Mouse (Mus musculus): Measurements from ENCODE around the gene Il11. TPM values are rescaled to one million over a fixed set of nuclear protein-coding genes. Genes with fewer than 3 reads are reported as not detected.
A peak's percentile ranks its signal among the peaks of the same experiment; 100 is the strongest.
"Not testable (repeated sequence)": the region's sequence is repeated elsewhere in the genome, so short reads cannot be mapped to it uniquely, and the experiment has no call there.

The Il11 gene
- polyA plus RNA-seq (2016; fragmentation: Nextera tagmentation; extraction: Ambion mirVana), result 0.15 and 0.19 TPM in 2 replicates

GRCm38 (mm10) chr7:4782759-4783158 is at the start of gene Il11, which contains the start of gene Tmem190:
Gene Il11 (minus strand): TSS chr7:4782859.
Gene Tmem190 (plus strand): TSS chr7:4782937.
- Histone ChIP-seq H3K9me3 (no peaks in the 10 kb centered on the region), H3K27me3 (replicated peaks; ENCODE audit: low read depth, poor library complexity, severe bottlenecking) (peaks cover 44% of the 10 kb centered on the region), H3K27ac (replicated peaks) (no peak within 1 kb of the TSS), H3K4me3 (no peak within 1 kb of the TSS), H3K36me3 (replicated peaks) (no peaks in the 10 kb centered on the region), H3K4me1 (peaks cover 24% of the 10 kb centered on the region)
- no peak for DNase-seq (ENCODE audit: low spot score)
- 75% methylated on average over 2 of the region's 2 CpGs for WGBS

- no peaks in the 10 kb centered on the region; the same call in none of the 2 replicates for H3K9me3 ChIP-seq
- H3K4me1 ChIP-seq, result no peaks in the 10 kb centered on the region
- peak; percentile 68 for DNase-seq (ENCODE audit: low spot score)
- WGBS, result 8% methylated on average over 12 of the region's 12 CpGs
- H3K4me3 ChIP-seq, result no peak overlapping the region
- H3K36me3 ChIP-seq (replicated peaks), result no peaks in the 10 kb centered on the region
- H3K27me3 ChIP-seq (replicated peaks; ENCODE audit: low read depth, poor library complexity, severe bottlenecking), result peaks cover 50% of the 10 kb centered on the region
- no peak overlapping the region for H3K27ac ChIP-seq (replicated peaks)
Measured at GRCm38 (mm10) chr7:4830476-4830875, 47.8 kb upstream of the Il11 start.

GRCm38 (mm10) chr7:4825365-4825764 is 42.7 kb upstream of the Il11 start:
- no peaks in the 10 kb centered on the region; the same call in 1 of the 2 replicates for H3K9me3 ChIP-seq
- peaks cover 15% of the 10 kb centered on the region for H3K4me1 ChIP-seq
- no peaks in the 10 kb centered on the region for H3K36me3 ChIP-seq (replicated peaks)
- H3K4me3 ChIP-seq, result no peak overlapping the region
- no peak for DNase-seq (ENCODE audit: low spot score)
- H3K27me3 ChIP-seq (replicated peaks; ENCODE audit: low read depth, poor library complexity, severe bottlenecking), result peaks cover 9% of the 10 kb centered on the region
- WGBS, result 51% methylated on average over 4 of the region's 4 CpGs
- no peak overlapping the region for H3K27ac ChIP-seq (replicated peaks)

- 0 out of 2 replicates have a peak overlapping the region, but pooled peaks have one; percentile 35 for H3K27ac ChIP-seq (replicated peaks)
- H3K27me3 ChIP-seq (replicated peaks; ENCODE audit: low read depth, poor library complexity, severe bottlenecking), result no peaks in the 10 kb centered on the region
- peak; percentile 18 for DNase-seq (ENCODE audit: low spot score)
- H3K4me1 ChIP-seq, result peaks cover 15% of the 10 kb centered on the region
- 62% methylated on average over 6 of the region's 6 CpGs for WGBS
- no peaks in the 10 kb centered on the region for H3K36me3 ChIP-seq (replicated peaks)
- no peaks in the 10 kb centered on the region for H3K9me3 ChIP-seq
- H3K4me3 ChIP-seq, result no peak overlapping the region
Measured at GRCm38 (mm10) chr7:4822162-4822907, 39.7 kb upstream of the Il11 start.

GRCm38 (mm10) chr7:4821690-4822089 is 39.0 kb upstream of the Il11 start:
- Histone ChIP-seq H3K4me3 (no peak overlapping the region), H3K36me3 (replicated peaks) (no peaks in the 10 kb centered on the region), H3K27me3 (replicated peaks; ENCODE audit: low read depth, poor library complexity, severe bottlenecking) (no peaks in the 10 kb centered on the region), H3K4me1 (peaks cover 15% of the 10 kb centered on the region), H3K27ac (replicated peaks) (no peak overlapping the region), H3K9me3 (no peaks in the 10 kb centered on the region)
- DNase-seq (ENCODE audit: low spot score), result no peak
- 82% methylated on average over 4 of the region's 4 CpGs for WGBS

GRCm38 (mm10) chr7:4820925-4821324 is 38.3 kb upstream of the Il11 start:
- 90% methylated on average over 7 of the region's 7 CpGs for WGBS
- not testable (repeated sequence) for H3K4me3 ChIP-seq; H3K36me3 ChIP-seq (replicated peaks); H3K9me3 ChIP-seq; H3K27me3 ChIP-seq (replicated peaks; ENCODE audit: low read depth, poor library complexity, severe bottlenecking); DNase-seq (ENCODE audit: low spot score); H3K27ac ChIP-seq (replicated peaks)
- H3K4me1 ChIP-seq, result peaks cover 15% of the 10 kb centered on the region

GRCm38 (mm10) chr7:4816559-4816958 is 33.9 kb upstream of the Il11 start:
- Histone ChIP-seq H3K9me3 (no peaks in the 10 kb centered on the region), H3K4me3 (no peak overlapping the region), H3K36me3 (replicated peaks) (no peaks in the 10 kb centered on the region), H3K4me1 (peaks cover 5% of the 10 kb centered on the region), H3K27ac (replicated peaks) (no peak overlapping the region), H3K27me3 (replicated peaks; ENCODE audit: low read depth, poor library complexity, severe bottlenecking) (no peaks in the 10 kb centered on the region)
- DNase-seq (ENCODE audit: low spot score), result no peak

- Histone ChIP-seq H3K36me3 (replicated peaks) (peaks cover 31% of the 10 kb centered on the region), H3K9me3 (no peaks in the 10 kb centered on the region), H3K4me1 (peaks cover 29% of the 10 kb centered on the region), H3K27ac (replicated peaks) (peak overlapping the region; percentile 98), H3K4me3 (peak overlapping the region; percentile 97), H3K27me3 (replicated peaks; ENCODE audit: low read depth, poor library complexity, severe bottlenecking) (no peaks in the 10 kb centered on the region)
- WGBS, result 23% methylated on average over 8 of the region's 8 CpGs
- no peak for DNase-seq (ENCODE audit: low spot score)
Measured at GRCm38 (mm10) chr7:4813105-4813791, 30.6 kb upstream of the Il11 start.

- peaks cover 29% of the 10 kb centered on the region for H3K4me1 ChIP-seq
- H3K27ac ChIP-seq (replicated peaks), result peak within 1 kb of the TSS; percentile 98
- peaks cover 36% of the 10 kb centered on the region for H3K36me3 ChIP-seq (replicated peaks)
- peak; percentile 99 for DNase-seq (ENCODE audit: low spot score)
- under 1% methylated on average over 62 of the region's 62 CpGs for WGBS
- H3K27me3 ChIP-seq (replicated peaks; ENCODE audit: low read depth, poor library complexity, severe bottlenecking), result no peaks in the 10 kb centered on the region
- peak within 1 kb of the TSS; percentile 97 for H3K4me3 ChIP-seq
- no peaks in the 10 kb centered on the region for H3K9me3 ChIP-seq
Measured at GRCm38 (mm10) chr7:4812303-4813104, 29.8 kb upstream of the Il11 start, which contains the start of gene Ube2s. Gene Ube2s (minus strand): TSS chr7:4812590.

- peak; percentile 62 for DNase-seq (ENCODE audit: low spot score)
- peak overlapping the region; percentile 98 for H3K27ac ChIP-seq (replicated peaks)
- peaks cover 43% of the 10 kb centered on the region for H3K36me3 ChIP-seq (replicated peaks)
- peak overlapping the region; percentile 97 for H3K4me3 ChIP-seq
- H3K4me1 ChIP-seq, result peaks cover 29% of the 10 kb centered on the region
- no peaks in the 10 kb centered on the region for H3K27me3 ChIP-seq (replicated peaks; ENCODE audit: low read depth, poor library complexity, severe bottlenecking)
- no peaks in the 10 kb centered on the region for H3K9me3 ChIP-seq
- 2% methylated on average over 36 of the region's 36 CpGs for WGBS
Measured at GRCm38 (mm10) chr7:4811842-4812302, 29.2 kb upstream of the Il11 start.

GRCm38 (mm10) chr7:4811131-4811530 is 28.5 kb upstream of the Il11 start:
- H3K4me3 ChIP-seq, result peak overlapping the region; percentile 97
- peaks cover 29% of the 10 kb centered on the region for H3K4me1 ChIP-seq
- not testable (repeated sequence) for H3K9me3 ChIP-seq; H3K27me3 ChIP-seq (replicated peaks; ENCODE audit: low read depth, poor library complexity, severe bottlenecking); DNase-seq (ENCODE audit: low spot score)
- peaks cover 50% of the 10 kb centered on the region for H3K36me3 ChIP-seq (replicated peaks)
- peak overlapping the region; percentile 98 for H3K27ac ChIP-seq (replicated peaks)
- WGBS, result 44% methylated on average over 10 of the region's 10 CpGs

- H3K4me1 ChIP-seq, result peaks cover 24% of the 10 kb centered on the region
- H3K4me3 ChIP-seq, result no peak overlapping the region
- no peaks in the 10 kb centered on the region for H3K27me3 ChIP-seq (replicated peaks; ENCODE audit: low read depth, poor library complexity, severe bottlenecking)
- no peaks in the 10 kb centered on the region for H3K9me3 ChIP-seq
- no peak for DNase-seq (ENCODE audit: low spot score)
- H3K27ac ChIP-seq (replicated peaks), result no peak overlapping the region
- WGBS, result 95% methylated on average over 7 of the region's 7 CpGs
- H3K36me3 ChIP-seq (replicated peaks), result peaks cover 75% of the 10 kb centered on the region
Measured at GRCm38 (mm10) chr7:4806716-4807115, 24.1 kb upstream of the Il11 start.
